Mouse (Mus musculus) midbrain, embryonic 12.5 days (tissue): ENCODE measurements at regions not wholly inside any gene's neighbourhood (a gene's known extent, or its start where the extent isn't known, plus 50 kb on each side); places are given as distances from the start of the nearest gene placed in this dataset.

Experiments
- ATAC-seq: fragments of 200-750 bp; cut with Nextera tagmentation; 2 replicates; pipeline ENCODE4 v1.8.0; 2017; ENCODE audit warnings: low read depth, moderate TSS enrichment, moderate library complexity; ENCODE audit not compliant: low FRiP score
- H3K27ac ChIP-seq: fragments of 300-500 bp; sonication (generic); replicated peaks from 2 replicates; pipeline ENCODE4 v1.5.1; 2016; ENCODE audit warnings: mild to moderate bottlenecking
- H3K27me3 ChIP-seq: fragments of 300-500 bp; sonication (generic); 2 replicates; pipeline ENCODE4 v1.6.1; 2016; ENCODE audit warnings: mild to moderate bottlenecking
- H3K36me3 ChIP-seq: fragments of 300-500 bp; sonication (generic); 2 replicates; pipeline ENCODE4 v1.6.1; 2016
- H3K4me1 ChIP-seq: fragments of 300-500 bp; sonication (generic); 2 replicates; pipeline ENCODE4 v1.6.1; 2016
- H3K4me2 ChIP-seq: fragments of 300-500 bp; sonication (generic); replicated peaks from 2 replicates; pipeline ENCODE4 v1.6.1; 2016; ENCODE audit warnings: mild to moderate bottlenecking, moderate library complexity
- H3K4me3 ChIP-seq: fragments of 300-500 bp; sonication (generic); 2 replicates; pipeline ENCODE4 v1.5.1; 2016; ENCODE audit warnings: mild to moderate bottlenecking
- H3K9ac ChIP-seq: fragments of 300-500 bp; sonication (generic); replicated peaks from 2 replicates; pipeline ENCODE4 v1.6.1; 2016; ENCODE audit warnings: mild to moderate bottlenecking, moderate library complexity
- H3K9me3 ChIP-seq: fragments of 300-500 bp; sonication (generic); 2 replicates; pipeline ENCODE4 v1.6.1; 2016; ENCODE audit warnings: mild to moderate bottlenecking
- WGBS: fragments of 180-500 bp; shearing (Covaris S2); methylation state at CpG from one replicate; pipeline ENCODE4 v1.1.7; 2016; 5-methylcytosine and 5-hydroxymethylcytosine counted together

DNA sequence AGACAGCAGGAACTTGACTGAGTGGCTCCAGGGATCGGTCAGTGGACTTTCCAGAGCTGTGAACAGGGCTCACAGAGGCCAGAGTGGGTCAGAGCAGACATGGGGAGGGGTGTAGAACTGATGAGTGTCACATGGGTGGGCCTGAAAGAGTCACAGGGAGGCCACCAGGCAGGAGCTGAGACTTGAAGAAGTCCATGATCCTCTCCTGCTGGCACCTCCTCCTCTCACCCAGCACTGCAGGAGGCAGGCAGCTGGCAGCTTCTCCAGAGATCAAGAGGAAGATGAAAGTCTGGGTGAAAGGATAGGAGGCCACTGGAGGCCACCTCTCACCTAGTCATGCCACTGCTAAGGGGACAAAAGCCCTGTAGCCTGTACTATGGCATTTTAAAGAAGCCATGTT is 54.5 kb upstream of the Tmem189 start:
- Histone ChIP-seq H3K36me3 (no peaks in the 10 kb centered on the region), H3K27ac (no peak overlapping the region), H3K4me1 (0 out of 2 replicates have a peak, but pooled peaks cover 15% of the 10 kb centered on the region), H3K4me2 (no peak overlapping the region), H3K9me3 (no peaks in the 10 kb centered on the region), H3K27me3 (no peaks in the 10 kb centered on the region), H3K4me3 (no peak overlapping the region), H3K9ac (no peak overlapping the region)
- WGBS: 72% methylated on average over 1 of the region's 1 CpGs
- no peak for ATAC-seq

- no peak overlapping the region for H3K9ac ChIP-seq
- H3K4me1 ChIP-seq: 0 out of 2 replicates have a peak, but pooled peaks cover 12% of the 10 kb centered on the region
- no peaks in the 10 kb centered on the region for H3K9me3 ChIP-seq
- H3K4me2 ChIP-seq: no peak overlapping the region
- H3K27me3 ChIP-seq: no peaks in the 10 kb centered on the region
- no peaks in the 10 kb centered on the region for H3K36me3 ChIP-seq
- ATAC-seq: no peak
- WGBS: 83% methylated on average over 6 of the region's 6 CpGs
- H3K27ac ChIP-seq: no peak overlapping the region
- H3K4me3 ChIP-seq: no peak overlapping the region
Observed at GRCm38 (mm10) chr2:167742479-167742878, 52.9 kb upstream of the Tmem189 start.

- no peak overlapping the region for H3K9ac ChIP-seq
- H3K36me3 ChIP-seq: no peaks in the 10 kb centered on the region
- WGBS: 65% methylated on average over 6 of the region's 6 CpGs
- H3K27ac ChIP-seq: no peak overlapping the region
- H3K4me3 ChIP-seq: no peak overlapping the region
- 0 out of 2 replicates have a peak, but pooled peaks cover 4% of the 10 kb centered on the region for H3K4me1 ChIP-seq
- H3K9me3 ChIP-seq: no peaks in the 10 kb centered on the region
- H3K4me2 ChIP-seq: no peak overlapping the region
- no peak for ATAC-seq
- H3K27me3 ChIP-seq: no peaks in the 10 kb centered on the region
Observed at GRCm38 (mm10) chr2:167740516-167741189, 51.0 kb upstream of the Tmem189 start.
